Mouse (Mus musculus): ENCODE results near the gene Nova1. TPM values are rescaled to one million over a fixed set of nuclear protein-coding genes. Genes with fewer than 3 reads are reported as not detected.

The Nova1 gene
- total RNA-seq, 2 experiments from 2014 or later = 38.3 to 46.1 TPM

GRCm38 (mm10) chr12:46710094-46710493 lies 108.6 kb downstream of the Nova1 start:
- intact Hi-C loops (cut with DNase I) = no loop called here
- DNase-seq (ENCODE audit: low spot score in 2 of 2) = no peak

- intact Hi-C loops (cut with DNase I) = no loop called here
- DNase-seq (ENCODE audit: low spot score in 2 of 2) = no peak
These were observed 109.3 kb downstream of the Nova1 start for GRCm38 (mm10) chr12:46709475-46709874.

DNA sequence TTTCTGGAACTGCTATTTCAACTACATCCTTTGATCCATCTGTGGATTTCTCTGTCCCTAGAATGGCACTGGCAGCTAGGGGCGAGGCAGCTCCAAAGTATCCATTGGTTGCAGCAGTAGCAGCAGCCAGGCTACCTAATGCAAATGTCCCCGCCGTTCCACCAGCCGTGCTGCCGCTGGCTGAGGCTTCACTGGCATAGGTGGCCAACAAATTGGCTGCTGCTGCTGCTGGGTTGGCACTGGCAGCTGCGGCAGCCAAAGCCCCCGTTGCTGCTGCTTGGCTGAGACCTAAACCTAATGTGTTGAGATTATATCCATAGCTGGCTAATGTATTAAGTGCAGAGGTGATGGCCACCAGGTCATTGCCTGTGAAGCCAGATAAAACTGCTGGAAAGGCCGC lies 118.5 kb downstream of the Nova1 start:
- intact Hi-C loops (cut with DNase I) = no loop called here
- DNase-seq (ENCODE audit: low spot score in 2 of 2) = no peak

DNA sequence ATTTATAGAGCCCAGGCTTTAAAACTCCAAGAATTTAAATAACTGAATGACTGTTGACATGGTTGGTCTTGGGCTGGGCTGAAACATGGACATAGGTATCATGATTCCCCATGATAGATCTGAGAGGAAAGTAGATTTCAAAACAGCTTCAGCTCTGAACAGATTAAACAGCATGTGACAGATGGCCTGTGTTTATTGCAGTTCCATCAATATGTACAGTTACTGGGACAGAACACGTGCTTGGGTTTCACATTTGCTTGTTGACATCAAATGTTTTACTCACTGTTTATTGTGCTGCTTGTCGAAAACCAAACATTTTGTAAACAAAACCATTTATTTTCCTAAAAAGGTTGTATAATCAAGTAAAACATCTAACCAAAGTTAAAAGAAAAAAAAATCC lies 142.4 kb downstream of the Nova1 start:
- intact Hi-C loops (cut with DNase I) = no loop called here

GRCm38 (mm10) chr12:46666706-46667105 lies 152.0 kb downstream of the Nova1 start:
- DNase-seq (ENCODE audit: low spot score in 2 of 2) = peak in 1 of 2 experiments; percentile 12
- intact Hi-C loops (cut with DNase I) = no loop called here

More for the DNA sequence above, 142.4 kb downstream of the Nova1 start:
- DNase-seq (ENCODE audit: low spot score in 2 of 2) = no peak

DNA sequence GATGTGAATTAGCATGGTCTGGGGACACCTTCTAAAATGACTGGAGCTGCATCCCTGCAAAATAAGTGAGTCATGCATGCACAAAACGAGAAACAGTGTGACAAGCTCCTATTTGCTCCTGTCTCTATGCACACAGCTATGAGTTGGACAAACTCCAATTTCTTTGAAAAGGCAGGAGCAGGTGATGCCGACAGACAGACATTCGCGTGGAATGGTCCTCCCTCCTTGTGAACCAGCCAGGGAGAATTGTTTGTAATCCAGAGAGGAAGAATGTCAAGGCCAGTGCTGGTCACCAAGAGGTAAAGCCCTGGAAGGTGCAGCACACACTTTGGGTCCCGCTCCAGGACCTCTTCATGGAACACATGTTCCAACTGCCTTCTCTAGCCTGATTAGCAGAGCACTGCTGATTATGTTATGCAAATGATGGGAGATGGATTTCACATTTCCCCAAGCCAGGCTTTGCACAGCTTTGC lies 172.6 kb downstream of the Nova1 start:
- intact Hi-C loops (cut with DNase I) = no loop called here
- DNase-seq (ENCODE audit: low spot score in 2 of 2) = peak in 1 of 2 experiments; percentile 56

- intact Hi-C loops (cut with DNase I) = no loop called here
- DNase-seq (ENCODE audit: low spot score in 2 of 2) = no peak
These were observed 173.3 kb downstream of the Nova1 start for GRCm38 (mm10) chr12:46645365-46645962.
